Mouse (Mus musculus) megakaryocyte-erythroid progenitor cell, adult 5 weeks (primary cell): ENCODE data around the gene Kiz. TPM values are rescaled to one million over a fixed set of nuclear protein-coding genes. Genes with fewer than 3 reads are reported as not detected.

Experiments used
- polyA plus RNA-seq: library from polyadenylated mRNA; stranded (reverse); fragments of >175 nt; gene quantifications from 2 replicates; pipeline ENCODE4 v1.2.3, GENCODE M21; 2012

Gene Kiz
- 9.8 and 12.0 TPM in 2 replicates for polyA plus RNA-seq

DNA sequence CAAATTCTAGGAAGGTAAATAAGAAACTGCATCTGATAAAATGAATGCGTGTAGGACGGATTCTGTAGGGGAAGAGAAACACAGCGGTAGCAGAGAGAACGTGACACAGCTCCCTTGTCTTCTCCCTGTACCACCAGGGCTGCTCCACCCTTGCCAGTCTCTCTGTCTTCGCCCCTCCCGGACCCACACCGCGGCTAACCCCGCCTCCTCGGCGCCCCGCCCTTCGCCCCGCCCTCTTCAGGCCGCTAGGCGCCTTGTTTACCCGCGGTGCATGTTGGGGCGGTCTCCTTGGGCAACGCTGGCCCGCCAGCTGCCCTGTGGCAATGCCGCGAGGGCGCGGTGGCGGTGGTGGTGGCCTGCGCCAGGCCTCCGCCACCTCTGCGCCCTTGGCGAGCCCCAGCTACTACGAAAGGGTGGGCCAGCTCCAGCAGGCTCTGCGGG, at the start of gene Kiz:
TSS of gene Kiz (plus strand) at position 266 of the 441 bp plus-strand sequence.

GRCm38 (mm10) chr2:147012623-147013184, 157.0 kb downstream of the Kiz start, which contains the start of gene Xrn2:
TSS of gene Xrn2 (plus strand) at chr2:147012996.

Other genes with a start within 250 kb of the Kiz start
- gene Xrn2, start 157.1 kb downstream of the Kiz start, polyA plus RNA-seq = 10.8 and 16.8 TPM in 2 replicates
- 0.04 TPM in 1 of 2 replicates, not detected in the other for gene Nkx2-4, start 229.6 kb downstream of the Kiz start, polyA plus RNA-seq